Mouse (Mus musculus) midbrain, embryonic 14.5 days (tissue): ENCODE results near the gene Sytl4. TPM values are rescaled to one million over a fixed set of nuclear protein-coding genes. Genes with fewer than 3 reads are reported as not detected.

Experiments
- ATAC-seq: fragments of 200-750 bp; cut with Nextera tagmentation; 2 replicates; pipeline ENCODE4 v1.8.0; 2017; ENCODE audit warnings: moderate number of reproducible peaks, moderate library complexity; ENCODE audit not compliant: low FRiP score, low TSS enrichment
- DNase-seq: peaks from one replicate; pipeline ENCODE4 v3.0.0-alpha.2; 2015
- H3K27ac ChIP-seq: fragments of 300-500 bp; sonication (generic); replicated peaks from 2 replicates; pipeline ENCODE4 v1.5.1; 2014; ENCODE audit warnings: mild to moderate bottlenecking, low read depth, low read length, moderate library complexity
- H3K27me3 ChIP-seq: fragments of 300-500 bp; sonication (generic); 2 replicates; pipeline ENCODE4 v1.6.1; 2014; ENCODE audit warnings: low read length, control low read depth, mixed read lengths; ENCODE audit not compliant: control insufficient read depth, insufficient read depth
- H3K36me3 ChIP-seq: fragments of 300-500 bp; sonication (generic); 2 replicates; pipeline ENCODE4 v1.6.1; 2014; ENCODE audit warnings: low read length, control low read depth; ENCODE audit not compliant: control insufficient read depth, insufficient read depth
- H3K4me1 ChIP-seq: fragments of 300-500 bp; sonication (generic); 2 replicates; pipeline ENCODE4 v1.6.1; 2014; ENCODE audit warnings: mild to moderate bottlenecking, antibody characterized with exemption, low read length, control low read depth; ENCODE audit not compliant: control insufficient read depth, insufficient read depth
- H3K4me2 ChIP-seq: fragments of 300-500 bp; sonication (generic); 2 replicates; pipeline ENCODE4 v1.6.1; 2014; ENCODE audit warnings: mild to moderate bottlenecking, low read length, moderate library complexity
- H3K4me3 ChIP-seq: fragments of 300-500 bp; sonication (generic); replicated peaks from 2 replicates; pipeline ENCODE4 v1.5.1; 2014; ENCODE audit warnings: low read depth, low read length
- H3K9ac ChIP-seq: fragments of 300-500 bp; sonication (generic); replicated peaks from 2 replicates; pipeline ENCODE4 v1.6.1; 2014; ENCODE audit warnings: mild to moderate bottlenecking, low read length, moderate library complexity
- H3K9me3 ChIP-seq: fragments of 300-500 bp; sonication (generic); 2 replicates; pipeline ENCODE4 v1.6.1; 2016; ENCODE audit warnings: low read length, control low read depth, mixed read lengths; ENCODE audit not compliant: control insufficient read depth
- WGBS: fragments of 180-500 bp; shearing (Covaris S2); extraction: QIAGEN DNeasy Blood & Tissue Kit; methylation state at CpG from one replicate; pipeline ENCODE4 v1.1.7; 2014; 5-methylcytosine and 5-hydroxymethylcytosine counted together
- polyA plus RNA-seq: library from polyadenylated mRNA; unstranded; fragments of >200 nt; fragmentation: Nextera tagmentation; extraction: Ambion mirVana; gene quantifications from 2 replicates; pipeline ENCODE4 v1.2.1, GENCODE M21; 2014

Sytl4 gene
- polyA plus RNA-seq: 0.39 and 0.75 TPM in 2 replicates

DNA sequence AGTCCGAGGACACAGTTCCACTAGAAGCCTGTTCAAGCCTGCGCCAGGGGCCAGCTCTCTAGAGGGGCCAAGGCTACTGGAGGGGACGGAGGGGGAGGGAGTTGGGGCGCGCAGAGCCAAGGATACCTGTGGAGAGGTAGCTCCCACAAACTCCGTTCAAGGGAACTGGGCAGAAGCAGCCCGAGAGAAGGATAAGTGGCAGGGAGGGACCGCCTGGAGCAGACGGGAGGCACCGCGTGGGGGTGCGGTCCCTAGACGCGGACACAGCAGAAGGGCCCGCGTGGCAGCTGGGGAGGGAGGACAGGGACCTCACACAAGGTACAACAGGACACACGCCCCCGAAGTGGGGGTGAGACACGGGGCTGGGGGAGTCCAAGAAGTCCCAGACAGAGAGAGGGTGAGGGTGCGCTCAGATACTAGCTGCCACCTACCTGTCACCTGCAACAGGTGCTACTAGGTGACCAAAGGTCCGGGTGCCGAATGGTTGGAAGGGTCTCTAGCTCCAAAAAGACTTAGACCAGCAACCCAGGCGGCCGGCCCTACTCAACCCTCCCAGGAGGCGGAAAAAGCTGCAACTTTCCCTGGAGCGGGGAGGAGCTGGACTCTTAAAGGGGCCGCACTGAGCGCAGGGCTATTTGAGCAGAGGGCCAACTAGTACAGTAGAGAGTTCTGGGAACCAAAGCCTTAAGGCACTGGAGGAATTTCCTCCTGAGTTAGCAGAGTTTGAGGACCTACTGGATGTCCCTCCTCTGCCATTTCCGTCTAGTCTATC is at the start of gene Sytl4:
Sytl4 (minus strand) TSS at position 582 of the 772 bp plus-strand sequence.
- Histone ChIP-seq H3K4me3 (peak within 1 kb of the TSS; percentile 24), H3K27ac (no peak within 1 kb of the TSS), H3K9ac (no peak within 1 kb of the TSS), H3K27me3 (0 out of 2 replicates have a peak, but pooled peaks cover 4% of the 10 kb centered on the region), H3K4me1 (no peaks in the 10 kb centered on the region), H3K4me2 (peak within 1 kb of the TSS; percentile 52), H3K9me3 (no peaks in the 10 kb centered on the region), H3K36me3 (no peaks in the 10 kb centered on the region)
- 17% methylated on average over 29 of the region's 29 CpGs for WGBS
- ATAC-seq: peak; percentile 58; the same call in 1 of the 2 replicates
- DNase-seq: peak; percentile 31

DNA sequence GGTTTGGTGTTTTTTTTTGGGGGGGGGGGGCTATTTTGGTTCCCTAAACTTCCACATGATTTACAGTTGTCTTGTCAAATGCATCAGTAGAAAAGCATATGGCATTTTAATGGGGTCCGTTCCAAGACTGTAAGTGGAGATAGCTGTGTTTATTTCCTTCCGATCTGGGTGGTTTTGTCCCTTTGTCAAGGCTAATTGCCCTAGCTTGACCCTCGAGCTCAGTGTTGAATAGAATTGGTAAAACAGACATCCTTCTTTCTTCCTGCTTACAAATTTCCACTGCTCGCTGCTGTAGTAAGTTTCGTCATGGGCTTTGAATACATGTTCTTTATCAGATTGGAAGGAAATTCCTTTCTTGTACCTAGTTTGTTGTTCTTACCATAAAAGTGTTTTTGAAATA is 39.1 kb upstream of the Sytl4 start:
- DNase-seq (no peak), ATAC-seq (no peak)
- Histone ChIP-seq H3K27me3 (no peaks in the 10 kb centered on the region), H3K4me2 (no peak overlapping the region), H3K4me1 (no peaks in the 10 kb centered on the region), H3K4me3 (no peak overlapping the region), H3K9me3 (no peaks in the 10 kb centered on the region), H3K9ac (no peak overlapping the region), H3K27ac (no peak overlapping the region), H3K36me3 (no peaks in the 10 kb centered on the region)
- WGBS: 56% methylated on average over 5 of the region's 5 CpGs

GRCm38 (mm10) chrX:134019005-134019404 is 37.4 kb upstream of the Sytl4 start:
- Histone ChIP-seq H3K27ac (no peak overlapping the region), H3K27me3 (no peaks in the 10 kb centered on the region), H3K4me1 (no peaks in the 10 kb centered on the region), H3K9ac (no peak overlapping the region), H3K9me3 (no peaks in the 10 kb centered on the region), H3K4me3 (no peak overlapping the region), H3K4me2 (no peak overlapping the region), H3K36me3 (no peaks in the 10 kb centered on the region)
- WGBS: 14% methylated on average over 9 of the region's 9 CpGs
- no peak; the same call in 1 of the 2 replicates for ATAC-seq
- peak; percentile 84 for DNase-seq

- Histone ChIP-seq H3K27me3 (no peaks in the 10 kb centered on the region), H3K27ac (no peak overlapping the region), H3K36me3 (no peaks in the 10 kb centered on the region), H3K4me1 (no peaks in the 10 kb centered on the region), H3K9me3 (no peaks in the 10 kb centered on the region), H3K9ac (no peak overlapping the region), H3K4me3 (no peak overlapping the region), H3K4me2 (no peak overlapping the region)
- 66% methylated on average over 3 of the region's 3 CpGs for WGBS
- ATAC-seq (no peak), DNase-seq (peak; percentile 11)
Observed at GRCm38 (mm10) chrX:133995866-133996265, 14.3 kb upstream of the Sytl4 start.

GRCm38 (mm10) chrX:133964615-133965014 is 17.0 kb downstream of the Sytl4 start:
- DNase-seq (no peak), ATAC-seq (no peak)
- no peak overlapping the region for H3K4me2 ChIP-seq
- no peak overlapping the region for H3K4me3 ChIP-seq
- no peaks in the 10 kb centered on the region for H3K4me1 ChIP-seq
- no peaks in the 10 kb centered on the region for H3K9me3 ChIP-seq
- WGBS: 79% methylated on average over 2 of the region's 2 CpGs
- no peak overlapping the region for H3K9ac ChIP-seq
- H3K27ac ChIP-seq: no peak overlapping the region
- H3K36me3 ChIP-seq: no peaks in the 10 kb centered on the region
- H3K27me3 ChIP-seq: no peaks in the 10 kb centered on the region

GRCm38 (mm10) chrX:133960617-133961016 is 21.0 kb downstream of the Sytl4 start:
- Histone ChIP-seq H3K9me3 (no peaks in the 10 kb centered on the region), H3K4me2 (no peak overlapping the region), H3K4me1 (no peaks in the 10 kb centered on the region), H3K9ac (no peak overlapping the region), H3K27me3 (no peaks in the 10 kb centered on the region), H3K27ac (no peak overlapping the region), H3K4me3 (no peak overlapping the region), H3K36me3 (no peaks in the 10 kb centered on the region)
- ATAC-seq (no peak), DNase-seq (no peak)
- WGBS: 57% methylated on average over 2 of the region's 2 CpGs

GRCm38 (mm10) chrX:133954661-133955060 is 27.0 kb downstream of the Sytl4 start:
- no peak overlapping the region for H3K4me2 ChIP-seq
- no peak overlapping the region for H3K27ac ChIP-seq
- no peak overlapping the region for H3K9ac ChIP-seq
- no peaks in the 10 kb centered on the region for H3K36me3 ChIP-seq
- WGBS: 77% methylated on average over 7 of the region's 7 CpGs
- no peak for ATAC-seq
- no peak overlapping the region for H3K4me3 ChIP-seq
- no peaks in the 10 kb centered on the region for H3K9me3 ChIP-seq
- H3K27me3 ChIP-seq: no peaks in the 10 kb centered on the region
- no peaks in the 10 kb centered on the region for H3K4me1 ChIP-seq
- peak; percentile 1 for DNase-seq

- Histone ChIP-seq H3K36me3 (no peaks in the 10 kb centered on the region), H3K27ac (no peak overlapping the region), H3K9me3 (no peaks in the 10 kb centered on the region), H3K4me2 (no peak overlapping the region), H3K4me3 (no peak overlapping the region), H3K4me1 (no peaks in the 10 kb centered on the region), H3K9ac (no peak overlapping the region), H3K27me3 (no peaks in the 10 kb centered on the region)
- ATAC-seq (peak; percentile 60; the same call in 1 of the 2 replicates), DNase-seq (peak; percentile 79)
- 28% methylated on average over 3 of the region's 3 CpGs for WGBS
Observed at GRCm38 (mm10) chrX:133947427-133947826, 34.2 kb downstream of the Sytl4 start.

DNA sequence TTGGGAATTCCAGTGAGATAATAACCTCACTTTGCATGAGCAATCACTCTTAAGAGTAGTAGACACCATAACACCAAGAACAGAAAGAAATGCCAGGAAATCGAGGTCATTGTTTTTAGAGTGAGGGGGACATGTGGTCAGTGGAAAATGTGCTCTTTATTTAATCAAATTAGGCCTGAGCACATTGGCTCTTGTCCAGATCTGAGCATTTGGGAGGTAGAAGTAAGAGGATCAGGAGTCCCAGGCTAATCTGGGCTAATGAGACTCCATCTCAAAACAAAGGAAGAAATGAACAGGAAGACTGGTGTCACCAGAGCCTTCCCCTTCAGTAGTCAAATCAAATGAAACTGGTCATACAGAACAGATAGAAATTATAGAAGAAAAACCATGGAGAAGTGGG is 42.1 kb downstream of the Sytl4 start:
- H3K27me3 ChIP-seq: no peaks in the 10 kb centered on the region
- no peak for DNase-seq
- no peaks in the 10 kb centered on the region for H3K4me1 ChIP-seq
- no peaks in the 10 kb centered on the region for H3K36me3 ChIP-seq
- no peak overlapping the region for H3K9ac ChIP-seq
- no peaks in the 10 kb centered on the region for H3K9me3 ChIP-seq
- H3K4me2 ChIP-seq: no peak overlapping the region
- no peak overlapping the region for H3K4me3 ChIP-seq
- WGBS: 61% methylated on average over 1 of the region's 1 CpGs
- ATAC-seq: no peak
- H3K27ac ChIP-seq: no peak overlapping the region
